Comparison of ENCODE assay signal across 21 mouse cellular contexts in the genomic region with DNA sequence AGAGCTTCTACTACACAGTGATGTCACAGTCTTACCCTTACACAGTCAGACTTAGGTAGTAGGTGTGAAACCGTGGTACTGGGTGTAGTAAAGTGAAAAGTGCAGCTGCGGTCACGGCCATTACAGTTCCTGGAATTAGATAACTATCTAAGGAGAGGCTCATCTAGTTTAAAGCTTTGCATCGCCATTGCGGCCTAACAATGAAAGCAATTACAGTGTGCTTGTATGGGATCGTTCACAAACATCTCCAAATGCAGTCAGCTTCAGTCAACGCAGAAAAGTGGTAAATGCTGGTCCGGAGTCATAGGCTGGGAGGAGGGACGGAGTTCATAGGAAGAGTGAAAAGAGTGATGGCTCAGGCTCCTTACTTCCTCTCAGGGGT.
A peak's percentile ranks its signal among the peaks of the same experiment; 100 is the strongest.
DNase-seq lines count a peak whose midpoint lies in the region; ATAC-seq lines count a peak whose summit lies in the region.
"Had no signal": no experiment of that assay in that cellular context is flagged by ENCODE, and none has a peak within 500 bp of the region (broad histone marks: within the 10 kb centered on the region; RNA-seq: fewer than 3 reads in every experiment).

No protein-coding gene starts in this region.

- H3K27me3 ChIP-seq in hindbrain, embryonic 12.5 days = no peaks in the 10 kb centered on the region
- H3K27me3 ChIP-seq in hindbrain, embryonic 16.5 days (replicated peaks; ENCODE audit: control insufficient read depth, insufficient read depth, low read length) = no peaks in the 10 kb centered on the region
- H3K27me3 ChIP-seq in kidney, embryonic 16.5 days (ENCODE audit: insufficient read depth, low read length) = no peaks in the 10 kb centered on the region
- no peaks in the 10 kb centered on the region for H3K27me3 ChIP-seq in midbrain, embryonic 12.5 days
- H3K27me3 ChIP-seq in midbrain, embryonic 14.5 days (ENCODE audit: control insufficient read depth, insufficient read depth, low read length) = no peaks in the 10 kb centered on the region
- H3K27me3 ChIP-seq: CH12.LX; forebrain, embryonic 13.5 days; heart, embryonic 13.5 days; Patski had no signal

- no peak overlapping the region for H3K9ac ChIP-seq in hindbrain, embryonic 12.5 days
- no peak overlapping the region for H3K9ac ChIP-seq in hindbrain, embryonic 16.5 days (ENCODE audit: low read depth, low read length)
- H3K9ac ChIP-seq in kidney, embryonic 16.5 days (replicated peaks; ENCODE audit: low read length) = no peak overlapping the region
- H3K9ac ChIP-seq in midbrain, embryonic 12.5 days (replicated peaks) = no peak overlapping the region
- H3K9ac ChIP-seq in midbrain, embryonic 14.5 days (replicated peaks; ENCODE audit: low read length) = no peak overlapping the region
- H3K9ac ChIP-seq: forebrain, embryonic 13.5 days; forebrain, postnatal 0 days; heart, embryonic 13.5 days; hindbrain, embryonic 15.5 days had no signal

- H3K4me3 ChIP-seq in hindbrain, embryonic 12.5 days = no peak overlapping the region
- no peak overlapping the region for H3K4me3 ChIP-seq in hindbrain, embryonic 16.5 days (ENCODE audit: low read length)
- no peak overlapping the region for H3K4me3 ChIP-seq in kidney, embryonic 16.5 days (ENCODE audit: low read length)
- no peak overlapping the region for H3K4me3 ChIP-seq in midbrain, embryonic 12.5 days
- H3K4me3 ChIP-seq in midbrain, embryonic 14.5 days (replicated peaks; ENCODE audit: low read depth, low read length) = no peak overlapping the region
- H3K4me3 ChIP-seq: embryonic facial prominence, embryonic 10.5 days; forebrain, embryonic 13.5 days; hindbrain, embryonic 15.5 days had no signal

- DNase-seq in kidney, postnatal 25 days = no peak
- DNase-seq in midbrain, embryonic 14.5 days = no peak
- DNase-seq in T-cell, adult 2 months (ENCODE audit: low spot score) = peak; percentile 25
- DNase-seq in cerebellum, postnatal 36 days = no peak
- DNase-seq: adrenal gland, adult 2 months; adrenal gland, postnatal 25 days; cerebellum, adult 18-20 months; cerebellum, adult 9-11 months; forebrain, postnatal 0 days; gastrocnemius, postnatal 14 days; heart, postnatal 36 days had no signal

- peak; percentile 33; the same call in 1 of the 2 replicates for ATAC-seq in hindbrain, embryonic 12.5 days (ENCODE audit: low FRiP score)
- ATAC-seq in hindbrain, embryonic 16.5 days = no peak
- 0 out of 2 replicates have a peak, but pooled peaks have one; percentile 27 for ATAC-seq in kidney, embryonic 16.5 days (ENCODE audit: low FRiP score, low TSS enrichment)
- ATAC-seq in midbrain, embryonic 12.5 days (ENCODE audit: low FRiP score, low read depth) = 0 out of 2 replicates have a peak, but pooled peaks have one; percentile 24
- no peak for ATAC-seq in midbrain, embryonic 14.5 days (ENCODE audit: low FRiP score, low TSS enrichment)
- ATAC-seq: Patski had no signal

- H3K9me3 ChIP-seq in hindbrain, embryonic 12.5 days (replicated peaks) = 0 out of 2 replicates have a peak, but pooled peaks cover 2% of the 10 kb centered on the region
- no peaks in the 10 kb centered on the region for H3K9me3 ChIP-seq in hindbrain, embryonic 16.5 days (ENCODE audit: control insufficient read depth, low read length)
- H3K9me3 ChIP-seq in kidney, embryonic 16.5 days (ENCODE audit: low read length) = no peaks in the 10 kb centered on the region
- H3K9me3 ChIP-seq in midbrain, embryonic 12.5 days = no peaks in the 10 kb centered on the region
- H3K9me3 ChIP-seq in midbrain, embryonic 14.5 days (ENCODE audit: control insufficient read depth, low read length) = no peaks in the 10 kb centered on the region
- H3K9me3 ChIP-seq: embryonic facial prominence, embryonic 10.5 days; forebrain, embryonic 13.5 days; heart, embryonic 13.5 days; hindbrain, embryonic 15.5 days had no signal

- no peak overlapping the region for H3K27ac ChIP-seq in hindbrain, embryonic 12.5 days
- H3K27ac ChIP-seq in hindbrain, embryonic 16.5 days (ENCODE audit: low read depth, low read length) = no peak overlapping the region
- no peak overlapping the region for H3K27ac ChIP-seq in kidney, embryonic 16.5 days (ENCODE audit: low read length)
- H3K27ac ChIP-seq in midbrain, embryonic 12.5 days (replicated peaks) = no peak overlapping the region
- H3K27ac ChIP-seq in midbrain, embryonic 14.5 days (replicated peaks; ENCODE audit: low read depth, low read length) = no peak overlapping the region
- H3K27ac ChIP-seq: embryonic facial prominence, embryonic 10.5 days; forebrain, embryonic 13.5 days; heart, embryonic 13.5 days; hindbrain, embryonic 15.5 days had no signal

- H3K4me2 ChIP-seq in hindbrain, embryonic 12.5 days (replicated peaks) = no peak overlapping the region
- H3K4me2 ChIP-seq in hindbrain, embryonic 16.5 days (ENCODE audit: low read length) = no peak overlapping the region
- no peak overlapping the region for H3K4me2 ChIP-seq in kidney, embryonic 16.5 days (replicated peaks; ENCODE audit: low read depth, low read length)
- H3K4me2 ChIP-seq in midbrain, embryonic 12.5 days (replicated peaks) = no peak overlapping the region
- no peak overlapping the region for H3K4me2 ChIP-seq in midbrain, embryonic 14.5 days (ENCODE audit: low read length)
- H3K4me2 ChIP-seq: forebrain, embryonic 13.5 days had no signal

- H3K36me3 ChIP-seq in hindbrain, embryonic 12.5 days = no peaks in the 10 kb centered on the region
- H3K36me3 ChIP-seq in hindbrain, embryonic 16.5 days (ENCODE audit: control insufficient read depth, insufficient read depth, low read length) = no peaks in the 10 kb centered on the region
- no peaks in the 10 kb centered on the region for H3K36me3 ChIP-seq in kidney, embryonic 16.5 days (ENCODE audit: insufficient read depth, low read length)
- H3K36me3 ChIP-seq in midbrain, embryonic 12.5 days = no peaks in the 10 kb centered on the region
- H3K36me3 ChIP-seq in midbrain, embryonic 14.5 days (ENCODE audit: control insufficient read depth, insufficient read depth, low read length) = no peaks in the 10 kb centered on the region
- H3K36me3 ChIP-seq: embryonic facial prominence, embryonic 10.5 days; heart, embryonic 13.5 days; hindbrain, embryonic 15.5 days had no signal

- 85% methylated on average over 9 of the region's 9 CpGs for whole genome bisulfite sequencing in hindbrain, embryonic 12.5 days
- 79% methylated on average over 9 of the region's 9 CpGs for WGBS in hindbrain, embryonic 16.5 days
- WGBS in kidney, embryonic 16.5 days = 68% methylated on average over 9 of the region's 9 CpGs
- WGBS in midbrain, embryonic 12.5 days = 89% methylated on average over 9 of the region's 9 CpGs
- WGBS in midbrain, embryonic 14.5 days = 90% methylated on average over 9 of the region's 9 CpGs

- peaks cover 17% of the 10 kb centered on the region for H3K4me1 ChIP-seq in hindbrain, embryonic 12.5 days
- H3K4me1 ChIP-seq in hindbrain, embryonic 16.5 days (ENCODE audit: control insufficient read depth, insufficient read depth, low read depth, low read length) = peaks cover 6% of the 10 kb centered on the region; the same call in 1 of the 2 replicates
- H3K4me1 ChIP-seq in kidney, embryonic 16.5 days (ENCODE audit: insufficient read depth, low read length) = no peaks in the 10 kb centered on the region
- peaks cover 11% of the 10 kb centered on the region; the same call in 1 of the 2 replicates for H3K4me1 ChIP-seq in midbrain, embryonic 12.5 days
- H3K4me1 ChIP-seq in midbrain, embryonic 14.5 days (ENCODE audit: control insufficient read depth, insufficient read depth, low read length) = peaks cover 7% of the 10 kb centered on the region

Comparison
In these comparisons a context has a peak if more than half of its experiments do, and no peak if none do; other contexts are left out.
1. ATAC-seq: peak in hindbrain, embryonic 12.5 days (single experiment), kidney, embryonic 16.5 days (single experiment) and midbrain, embryonic 12.5 days (single experiment); none in hindbrain, embryonic 16.5 days (single experiment) and midbrain, embryonic 14.5 days (single experiment).